In genomic region chr4:63290081-63290480, GRCm38 (mm10) we compare ENCODE assay signal across 11 mouse cellular contexts. TPM values are rescaled to one million over a fixed set of nuclear protein-coding genes. Genes with fewer than 3 reads are reported as not detected.
DNase-seq lines count a peak whose midpoint lies in the region; ATAC-seq lines count a peak whose summit lies in the region.
"Had no signal": no experiment of that assay in that cellular context is flagged by ENCODE, and none has a peak within 500 bp of the region (broad histone marks: within the 10 kb centered on the region; RNA-seq: fewer than 3 reads in every experiment).

No protein-coding gene starts in this region.

- DNase-seq in heart, postnatal 25 days (ENCODE audit: low spot score): no peak
- DNase-seq in cerebellum, adult 8-10 months: peak; percentile 37
- DNase-seq in lung, postnatal 36 days: peak; percentile 22
- no peak for DNase-seq in adrenal gland, adult 18-20 months (ENCODE audit: low spot score in 2 of 2)
- no peak for DNase-seq in thymus, adult 18-20 months
- no peak for DNase-seq in kidney, adult 11 months

- no peak overlapping the region for H3K4me3 ChIP-seq in heart, embryonic 16.5 days (ENCODE audit: low read length)
- H3K4me3 ChIP-seq in intestine, embryonic 16.5 days (ENCODE audit: low read length): no peak overlapping the region
- H3K4me3 ChIP-seq: liver, embryonic 15.5 days had no signal

- no peaks in the 10 kb centered on the region for H3K9me3 ChIP-seq in heart, embryonic 16.5 days (replicated peaks; ENCODE audit: control insufficient read depth, low read length)
- H3K9me3 ChIP-seq in intestine, embryonic 16.5 days (ENCODE audit: control insufficient read depth, low read length): no peaks in the 10 kb centered on the region
- H3K9me3 ChIP-seq: liver, embryonic 15.5 days had no signal

- no peak overlapping the region for H3K4me2 ChIP-seq in heart, embryonic 16.5 days (ENCODE audit: low read depth, low read length)
- H3K4me2 ChIP-seq in intestine, embryonic 16.5 days (ENCODE audit: low read depth, low read length): no peak overlapping the region
- H3K4me2 ChIP-seq: liver, embryonic 15.5 days had no signal

- no peak; the same call in 1 of the 2 replicates for ATAC-seq in heart, embryonic 16.5 days (replicated peaks; ENCODE audit: extremely low read depth, insufficient read depth, low FRiP score)
- ATAC-seq in intestine, embryonic 16.5 days: no peak

- H3K36me3 ChIP-seq in heart, embryonic 16.5 days (ENCODE audit: control insufficient read depth, insufficient read depth): no peaks in the 10 kb centered on the region
- H3K36me3 ChIP-seq in intestine, embryonic 16.5 days (ENCODE audit: control insufficient read depth, insufficient read depth, low read length): peaks cover 4% of the 10 kb centered on the region; the same call in 1 of the 2 replicates
- H3K36me3 ChIP-seq: liver, embryonic 15.5 days had no signal

- H3K27ac ChIP-seq in heart, embryonic 16.5 days (ENCODE audit: low read length): peak overlapping the region; percentile 41; the same call in 1 of the 2 replicates
- H3K27ac ChIP-seq in intestine, embryonic 16.5 days (ENCODE audit: low read length): peak overlapping the region; percentile 65
- H3K27ac ChIP-seq: liver, embryonic 15.5 days had no signal

- peaks cover 19% of the 10 kb centered on the region for H3K4me1 ChIP-seq in heart, embryonic 16.5 days (ENCODE audit: control insufficient read depth, insufficient read depth, low read length)
- H3K4me1 ChIP-seq in intestine, embryonic 16.5 days (ENCODE audit: control insufficient read depth, insufficient read depth, low read length): peaks cover 9% of the 10 kb centered on the region
- H3K4me1 ChIP-seq: liver, embryonic 15.5 days had no signal

- intact Hi-C loops in heart, postnatal 25 days (cut with DNase I): no loop called here

- H3K27me3 ChIP-seq in heart, embryonic 16.5 days (ENCODE audit: control insufficient read depth, insufficient read depth, low read length): no peaks in the 10 kb centered on the region
- H3K27me3 ChIP-seq in intestine, embryonic 16.5 days (replicated peaks; ENCODE audit: control insufficient read depth, insufficient read depth, low read length): no peaks in the 10 kb centered on the region
- H3K27me3 ChIP-seq: liver, embryonic 15.5 days had no signal

- 56% methylated on average over 2 of the region's 2 CpGs for WGBS in heart, embryonic 16.5 days
- 70% methylated on average over 2 of the region's 2 CpGs for WGBS in intestine, embryonic 16.5 days

- H3K9ac ChIP-seq in heart, embryonic 16.5 days (ENCODE audit: low read length): no peak overlapping the region; the same call in 1 of the 2 replicates
- H3K9ac ChIP-seq in intestine, embryonic 16.5 days (ENCODE audit: low read depth, low read length): no peak overlapping the region
- H3K9ac ChIP-seq: liver, embryonic 15.5 days had no signal

RNA-seq across cellular contexts. Expression of gene Orm1, which starts 54.3 kb away (rescaled TPM):
- polyA plus RNA-seq in heart, embryonic 16.5 days (2015; fragmentation: Nextera tagmentation; extraction: Ambion mirVana): not detected in 2 replicates
- total RNA-seq in heart, postnatal 25 days (2021): 1 to 10 TPM in 1 of 2 experiments, under 1 TPM in 1; 0.44 to 1.1 TPM
- polyA plus RNA-seq in intestine, embryonic 16.5 days (2015; fragmentation: Nextera tagmentation; extraction: Ambion mirVana): not detected in 2 replicates
- 100 to 1,000 TPM in 1 of 2 experiments, 10 to 100 TPM in 1; 44.2 to 127 TPM for total RNA-seq in adrenal gland, adult 18-20 months (2021)
- total RNA-seq: MEL had no signal
- polyA plus RNA-seq: small intestine, adult 2 months had no signal

Comparison
In these comparisons a context has a peak if more than half of its experiments do, and no peak if none do; other contexts are left out.
1. DNase-seq: peak in cerebellum, adult 8-10 months (single experiment) and lung, postnatal 36 days (single experiment); none in heart, postnatal 25 days (single experiment), adrenal gland, adult 18-20 months (0 of 2), thymus, adult 18-20 months (0 of 2) and kidney, adult 11 months (single experiment).
2. RNA of gene Orm1, which starts 54.3 kb away (total RNA-seq): 44.2 to 127 TPM in adrenal gland, adult 18-20 months; 0.44 to 1.1 TPM in heart, postnatal 25 days; every median in the first group is over 10 times any median in the second.